Mouse (Mus musculus): ENCODE measurements around the gene Fn1.
A peak's percentile ranks its signal among the peaks of the same experiment; 100 is the strongest.

Fn1 gene

DNA sequence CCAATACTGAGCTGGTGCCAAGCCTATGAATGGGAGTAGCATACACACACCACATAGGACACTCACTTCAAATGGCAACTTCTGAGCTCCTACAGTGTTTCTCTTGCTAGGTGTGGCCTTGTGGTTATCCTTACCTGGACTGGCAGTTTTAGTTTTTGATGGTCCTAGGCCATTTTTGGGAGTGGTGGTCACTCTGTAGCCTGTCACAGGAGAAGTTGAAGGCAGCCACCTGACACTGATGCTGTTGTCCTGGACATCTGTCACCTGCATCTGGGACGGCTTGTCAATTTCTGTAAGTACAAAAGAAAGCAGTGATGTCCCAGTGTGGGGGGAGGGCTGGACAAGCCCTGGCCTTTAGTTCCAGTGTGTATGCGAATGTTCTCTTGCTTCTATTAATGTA lies 47.2 kb downstream of the Fn1 start:
- DNase-seq (ENCODE audit: low read depth, low spot score) = no peak

DNA sequence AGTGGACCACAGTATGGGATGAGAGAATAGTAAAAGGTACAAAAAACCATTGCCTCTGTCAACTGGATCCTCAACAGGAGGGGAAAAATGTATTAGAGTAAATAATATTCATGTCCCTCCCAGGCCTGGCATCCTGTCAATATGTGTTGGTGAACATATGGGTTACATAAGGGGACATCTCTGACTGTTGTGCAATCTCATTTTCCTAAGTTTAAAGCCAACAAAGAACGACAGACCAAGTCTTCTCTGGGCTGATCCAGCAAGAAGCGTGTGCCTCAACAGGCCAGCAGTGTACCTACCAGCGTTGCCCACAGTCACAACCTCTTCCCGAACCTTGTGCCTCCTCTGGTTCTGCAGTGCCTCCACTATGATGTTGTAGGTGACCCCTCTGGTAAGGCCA lies 57.6 kb downstream of the Fn1 start:
- no peak for DNase-seq (ENCODE audit: low read depth, low spot score)

DNA sequence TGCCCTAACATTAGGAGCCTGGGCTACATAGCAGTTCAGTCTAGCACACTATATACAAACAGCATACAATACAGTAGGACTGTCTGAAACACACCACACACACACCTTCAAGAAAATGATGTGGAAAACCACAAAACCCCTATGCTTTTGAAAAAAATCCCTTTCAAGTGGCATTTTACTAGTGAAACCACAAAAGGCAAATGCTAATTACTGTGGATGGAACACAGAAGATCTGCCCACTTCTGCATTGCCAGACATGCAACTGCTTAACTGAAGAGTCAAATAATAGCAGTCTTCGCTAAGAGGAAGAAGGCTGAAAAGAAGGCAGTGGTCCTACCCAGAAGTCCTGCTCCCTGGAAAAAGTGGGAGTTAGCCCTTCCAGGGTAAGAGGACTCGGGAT lies 58.7 kb downstream of the Fn1 start:
- no peak for DNase-seq (ENCODE audit: low read depth, low spot score)

DNA sequence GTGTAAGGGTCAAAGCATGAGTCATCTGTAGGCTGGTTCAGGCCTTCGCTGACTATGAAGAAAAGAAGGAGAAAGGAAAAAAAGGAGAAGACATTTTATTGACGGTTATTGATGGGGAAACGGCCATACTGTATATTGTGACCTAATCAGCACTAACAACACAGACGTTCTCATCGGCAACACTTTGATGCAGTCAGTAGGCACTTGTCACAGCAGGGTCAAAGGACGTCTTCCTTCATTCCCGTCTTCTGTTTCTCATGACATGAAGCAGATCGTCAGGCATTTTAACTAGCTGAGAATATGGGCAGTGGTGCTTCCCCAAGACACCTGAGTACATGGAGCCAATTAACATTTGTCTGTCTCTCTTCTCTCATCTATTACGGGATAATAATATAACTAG lies 59.8 kb downstream of the Fn1 start:
- no peak for DNase-seq (ENCODE audit: low read depth, low spot score)

DNA sequence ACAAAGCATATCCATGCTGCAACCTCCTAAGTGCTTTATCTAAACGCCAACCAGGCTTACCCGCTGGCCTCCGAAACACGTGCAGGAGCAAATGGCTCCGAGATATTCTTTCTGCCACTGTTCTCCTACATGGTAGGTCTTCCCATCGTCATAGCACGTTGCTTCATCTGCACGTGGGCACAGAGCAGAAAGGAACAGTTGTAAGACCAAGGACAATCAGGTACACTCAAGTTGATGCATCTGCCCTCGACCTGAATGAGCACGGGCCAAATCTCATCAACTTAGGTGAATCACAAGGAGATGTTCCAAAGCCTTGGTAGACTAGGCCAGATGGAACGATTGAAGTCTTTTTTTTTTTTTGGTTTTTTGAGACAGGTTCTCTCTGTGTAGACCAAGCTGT lies 63.0 kb downstream of the Fn1 start:
- no peak for DNase-seq (ENCODE audit: low read depth, low spot score)

DNA sequence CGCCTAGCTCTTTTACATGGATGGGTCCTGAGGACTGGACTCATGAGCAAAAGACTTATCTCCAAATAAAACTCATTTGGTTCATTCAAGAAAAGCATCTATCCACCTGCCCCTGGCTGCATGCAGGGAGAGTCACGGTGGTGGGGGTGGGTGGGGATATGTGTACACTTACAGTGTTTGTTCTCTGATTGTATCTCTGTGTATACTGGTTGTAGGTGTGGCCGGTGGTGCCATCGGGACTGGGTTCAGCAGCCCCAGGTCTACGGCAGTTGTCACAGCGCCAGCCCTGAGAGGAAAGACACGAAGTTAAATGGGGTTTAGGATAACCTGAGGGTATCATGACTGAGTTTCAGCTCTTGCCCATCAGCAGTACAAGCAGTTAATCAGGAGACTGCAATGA lies 66.3 kb downstream of the Fn1 start:
- DNase-seq (ENCODE audit: low read depth, low spot score) = no peak

DNA sequence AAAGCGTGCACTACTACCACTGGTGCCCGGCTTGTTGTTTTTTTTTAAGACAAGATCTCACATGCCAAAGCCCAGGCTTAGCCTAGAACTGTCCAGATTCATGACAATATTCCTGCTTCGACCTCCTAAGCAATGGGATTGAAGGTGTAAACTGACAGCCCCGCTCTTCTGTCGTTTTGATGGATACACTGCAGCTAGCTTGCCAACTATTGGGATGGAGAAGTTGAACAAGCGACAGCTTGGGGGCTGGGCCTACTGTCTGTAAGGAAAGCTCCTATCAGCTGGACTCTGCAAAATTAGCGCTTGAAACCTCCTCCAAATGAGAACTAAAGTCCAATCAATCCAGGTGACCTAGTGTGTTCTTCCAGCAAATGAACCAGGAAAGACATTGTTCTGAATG lies 69.1 kb downstream of the Fn1 start:
- no peak for DNase-seq (ENCODE audit: low read depth, low spot score)

DNA sequence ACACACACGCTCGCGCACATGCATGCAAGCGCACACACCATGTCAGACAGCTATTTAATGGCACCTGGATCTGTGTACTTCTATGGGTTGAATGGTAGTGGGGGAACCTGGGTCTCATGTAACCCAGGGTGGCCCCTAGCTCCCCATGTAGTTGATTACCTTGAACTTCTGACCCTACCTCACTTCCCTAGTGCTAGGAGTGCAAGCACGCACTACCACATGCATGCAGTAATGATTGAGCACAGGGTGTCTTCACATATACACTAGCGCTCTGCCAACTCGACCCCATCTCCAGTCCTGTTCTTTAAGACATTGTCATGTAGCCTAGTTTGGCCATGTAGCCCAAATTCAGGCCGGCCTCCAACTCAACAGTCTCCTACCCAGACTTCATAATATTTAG lies 69.7 kb downstream of the Fn1 start:
- DNase-seq (ENCODE audit: low read depth, low spot score) = no peak

DNA sequence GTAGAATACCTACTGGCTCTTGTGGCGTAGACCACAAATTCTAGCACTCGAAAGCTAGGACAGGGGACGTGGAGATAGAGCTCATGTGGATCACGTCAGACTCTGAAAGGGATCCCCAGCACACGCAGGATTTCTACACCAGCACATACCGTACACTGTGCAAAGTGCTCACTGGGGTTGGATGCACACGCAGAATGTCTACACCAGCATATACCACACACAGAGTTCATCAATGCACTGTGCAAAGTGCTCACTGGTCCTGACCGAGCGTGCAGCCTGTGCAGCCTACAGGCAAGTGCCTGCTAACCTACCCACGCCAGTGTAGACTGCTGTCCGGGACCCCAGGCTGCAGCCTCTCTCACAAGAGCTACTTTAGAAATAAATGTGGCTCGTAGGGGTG lies 72.6 kb downstream of the Fn1 start:
- DNase-seq (ENCODE audit: low read depth, low spot score) = no peak

DNA sequence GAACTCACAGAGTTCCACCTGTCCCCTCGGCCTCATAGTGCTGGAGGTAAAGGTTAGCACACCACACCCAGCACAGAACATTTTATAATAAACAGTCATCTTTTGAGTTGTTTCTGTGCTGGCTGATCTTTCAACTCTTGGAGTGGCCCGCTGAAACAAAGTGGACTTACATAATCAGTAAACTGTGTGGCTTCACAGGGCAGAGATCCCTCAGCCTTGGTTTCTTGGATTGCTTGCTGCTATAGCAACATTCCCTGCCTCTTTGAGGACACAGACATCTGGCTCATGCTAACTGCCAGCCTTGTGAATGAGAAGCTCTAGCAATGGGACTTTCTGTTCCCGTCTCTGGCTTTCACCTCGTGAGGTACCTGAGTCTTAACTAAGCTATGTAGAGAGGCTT lies 73.5 kb downstream of the Fn1 start:
- no peak for DNase-seq (ENCODE audit: low read depth, low spot score)

DNA sequence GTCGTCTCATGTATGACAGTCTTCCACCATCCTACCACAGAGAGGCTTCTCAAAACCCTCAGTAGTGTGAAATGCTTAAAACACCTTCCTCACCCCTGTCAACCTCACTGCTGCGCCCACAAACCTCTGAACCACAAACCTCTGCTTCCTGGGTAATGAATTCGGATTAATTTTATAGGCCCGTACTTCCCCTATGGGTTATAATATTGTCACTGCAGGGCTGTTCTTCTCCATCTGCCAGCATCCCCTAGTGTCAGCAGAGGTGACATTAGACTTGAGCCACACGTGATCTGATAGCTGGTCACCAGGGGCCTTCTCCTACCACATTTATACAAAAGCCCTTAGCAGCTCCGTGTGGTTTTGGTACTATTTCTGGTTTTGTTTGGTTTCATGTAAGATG lies 76.2 kb downstream of the Fn1 start:
- no peak for DNase-seq (ENCODE audit: low read depth, low spot score)

DNA sequence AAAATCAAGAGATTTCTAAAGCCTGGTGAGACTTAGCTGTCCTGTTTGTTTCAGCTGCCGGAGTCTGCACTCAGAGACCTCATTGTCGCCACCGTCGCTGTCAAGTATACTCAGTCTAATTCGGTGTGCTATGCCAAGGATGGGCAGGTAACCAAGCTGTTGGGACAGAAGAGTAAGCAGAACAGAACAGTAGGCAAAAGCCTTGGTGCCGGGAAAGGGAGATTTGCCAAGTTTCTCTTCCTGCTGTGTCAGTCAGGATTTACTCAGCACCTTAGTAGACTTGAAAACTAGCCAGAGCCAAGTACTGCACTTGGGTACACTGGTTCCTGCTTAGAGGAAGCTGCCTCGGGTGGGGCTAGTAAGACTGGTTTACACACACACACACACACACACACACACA lies 77.0 kb downstream of the Fn1 start:
- DNase-seq (ENCODE audit: low read depth, low spot score) = no peak

DNA sequence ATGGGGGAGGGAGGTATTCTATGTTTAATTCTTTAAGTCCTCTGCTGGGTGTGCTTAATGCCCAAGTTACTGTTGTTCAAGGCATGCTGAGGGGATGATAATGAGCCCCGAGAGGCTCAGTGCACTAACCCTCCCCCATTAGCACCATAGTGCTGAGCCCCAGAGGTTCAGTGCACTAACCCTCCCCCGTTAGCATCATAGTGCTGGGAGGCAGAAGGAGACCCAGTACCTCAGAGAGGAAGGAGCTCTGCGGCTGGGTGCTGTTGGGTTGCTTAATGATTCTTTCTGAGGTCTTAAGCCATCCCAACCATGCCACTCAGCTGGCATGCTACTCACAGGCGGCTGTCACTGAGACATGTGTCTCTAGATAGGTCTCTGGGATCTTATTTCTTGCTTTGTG lies 82.9 kb downstream of the Fn1 start:
- DNase-seq (ENCODE audit: low read depth, low spot score) = no peak

DNA sequence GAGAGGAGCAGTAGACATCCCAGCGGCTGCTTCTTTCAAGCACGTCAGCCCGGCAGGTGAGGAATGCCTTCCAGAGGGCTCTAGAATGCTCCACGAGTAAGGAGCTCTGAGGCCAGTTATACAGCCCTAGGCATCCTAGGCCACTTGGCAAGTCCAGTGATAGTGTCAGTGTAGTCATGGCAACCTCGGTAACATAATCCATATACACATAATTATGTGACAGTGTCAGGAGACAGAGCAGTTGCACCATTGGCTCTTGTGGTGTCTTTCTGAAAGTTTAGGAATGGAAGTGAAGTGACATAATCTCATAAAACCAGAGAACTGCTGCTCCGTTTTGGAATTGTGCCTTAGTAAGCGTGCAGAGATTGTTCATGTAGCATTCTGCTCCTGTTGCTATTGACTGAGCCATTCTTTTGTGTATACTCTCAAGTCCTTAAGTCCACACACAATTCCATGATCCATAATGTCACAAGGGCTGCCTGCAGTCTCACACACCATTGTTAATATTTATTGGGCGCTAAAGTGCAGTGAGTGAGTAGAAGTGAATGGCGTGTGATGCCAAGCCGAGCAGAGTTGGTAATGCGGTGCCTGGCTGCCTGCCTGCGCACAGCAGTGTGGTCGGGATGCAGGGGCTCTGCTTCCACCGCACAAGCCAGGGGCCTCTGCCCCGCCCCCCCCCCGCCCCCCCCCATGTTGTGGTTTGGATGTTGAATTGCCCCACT lies 85.0 kb downstream of the Fn1 start:
- DNase-seq (ENCODE audit: low read depth, low spot score) = no peak

DNA sequence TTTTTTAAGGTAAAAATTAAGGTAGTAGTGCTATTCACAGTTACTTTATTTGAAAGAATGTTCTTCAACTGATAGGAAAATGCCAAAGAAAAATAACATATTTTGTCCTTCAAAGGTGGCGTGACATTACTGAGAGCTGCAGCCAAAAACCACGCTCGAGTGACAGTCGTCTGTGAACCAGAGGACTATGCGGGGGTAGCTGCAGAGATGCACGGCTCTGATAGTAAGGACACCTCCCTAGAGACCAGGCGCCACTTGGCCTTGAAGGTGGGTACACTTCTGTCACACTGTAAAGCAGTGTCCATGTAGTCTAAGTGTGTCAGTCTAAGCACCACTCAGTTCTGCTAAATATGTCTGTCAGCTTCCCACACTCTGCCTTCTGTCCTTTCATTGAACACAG lies 88.7 kb downstream of the Fn1 start:
- DNase-seq (ENCODE audit: low read depth, low spot score) = no peak

DNA sequence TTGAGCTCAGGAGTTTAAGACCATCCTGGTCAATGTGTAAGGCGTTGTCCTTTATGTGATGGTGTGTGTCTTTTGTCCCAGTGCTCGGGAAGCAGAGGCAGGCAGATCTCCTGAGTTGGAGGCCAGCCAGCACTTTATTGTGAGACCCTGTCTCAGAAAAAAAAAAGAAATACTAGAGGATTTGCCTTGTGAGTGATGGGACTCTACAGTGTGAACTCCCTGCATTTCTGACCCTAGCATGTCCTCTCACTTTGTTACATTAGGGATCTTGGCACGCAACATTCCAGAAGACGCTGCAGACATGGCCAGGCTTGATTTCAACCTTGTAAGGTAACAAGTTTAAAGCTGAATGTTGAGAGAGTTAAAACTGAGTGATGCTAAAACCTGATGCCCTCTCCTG lies 92.4 kb downstream of the Fn1 start:
- DNase-seq (ENCODE audit: low read depth, low spot score) = no peak

DNA sequence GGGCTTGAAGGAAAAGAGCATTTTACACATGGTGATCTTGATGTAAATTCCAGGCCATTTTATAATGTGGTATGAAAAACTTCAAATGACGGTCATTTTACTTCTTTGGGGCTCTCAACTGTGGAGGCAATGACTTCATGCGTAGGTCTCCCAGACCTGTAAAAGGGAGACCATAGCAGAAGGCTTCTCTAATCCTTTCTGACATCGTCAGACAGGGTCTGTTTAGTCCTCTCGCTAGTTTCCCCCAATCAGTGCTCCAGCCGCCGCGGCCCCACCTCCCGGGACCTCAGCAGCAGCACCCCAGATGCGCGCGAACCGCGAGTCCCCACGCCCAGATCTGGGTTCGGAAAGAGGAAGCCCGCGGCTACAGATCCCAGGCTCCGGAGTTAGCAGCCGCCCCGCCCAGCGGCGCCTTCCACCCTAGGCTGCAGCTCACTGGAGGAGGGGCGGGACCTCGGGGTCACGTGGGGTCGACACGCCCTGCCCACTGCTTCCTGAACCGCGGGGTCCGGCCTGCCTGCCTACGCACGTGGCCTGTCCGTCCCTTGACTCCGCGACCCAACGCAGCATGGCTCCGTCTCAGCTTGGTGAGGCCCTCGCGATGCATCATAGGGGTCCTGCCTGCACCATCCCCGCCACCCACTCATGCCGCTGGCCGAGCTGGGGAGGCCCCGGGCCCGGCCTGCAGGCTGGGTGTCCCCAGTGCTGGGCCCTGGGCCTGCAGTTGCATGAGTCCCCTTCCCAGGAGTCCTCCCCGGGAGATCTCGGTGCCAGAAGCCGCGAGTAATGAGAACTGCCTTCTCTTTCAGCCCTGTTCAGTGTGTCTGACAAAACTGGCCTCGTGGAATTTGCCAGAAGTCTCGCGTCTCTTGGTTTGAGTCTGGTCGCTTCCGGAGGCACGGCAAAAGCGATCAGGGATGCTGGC lies 96.0 kb downstream of the Fn1 start, which contains the start of gene Atic:
TSS of gene Atic (plus strand) at position 463 of the 925 bp plus-strand sequence.
- peak; percentile 72 for DNase-seq (ENCODE audit: low read depth, low spot score)

DNA sequence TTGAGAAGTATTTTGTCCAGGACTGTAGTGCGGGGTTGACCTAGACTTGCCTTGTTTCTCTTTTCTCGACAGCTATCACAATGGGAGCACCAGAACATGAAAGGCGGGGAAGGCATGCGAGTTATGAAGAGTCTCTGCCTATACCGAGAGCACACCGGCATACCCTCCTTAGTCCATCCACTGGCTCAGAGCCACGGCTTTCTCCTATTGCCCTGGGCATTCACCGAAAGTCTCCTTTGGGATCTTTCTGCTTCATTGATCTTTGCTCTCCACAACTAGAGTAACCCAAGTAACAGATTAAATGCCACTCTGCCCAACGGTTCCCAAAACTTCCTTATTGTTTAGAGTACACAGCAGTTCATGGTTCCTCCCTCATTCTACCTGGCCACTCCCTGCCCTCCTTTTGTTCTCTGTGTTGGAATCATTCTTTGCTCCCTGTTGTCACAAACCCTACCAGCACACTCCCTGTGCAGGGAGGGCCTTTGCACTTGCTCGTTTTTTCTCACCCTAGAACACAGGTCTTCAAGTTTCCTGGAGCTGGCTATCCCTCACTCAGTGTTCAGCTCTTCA lies 102.3 kb downstream of the Fn1 start:
- no peak for DNase-seq (ENCODE audit: low read depth, low spot score)

DNA sequence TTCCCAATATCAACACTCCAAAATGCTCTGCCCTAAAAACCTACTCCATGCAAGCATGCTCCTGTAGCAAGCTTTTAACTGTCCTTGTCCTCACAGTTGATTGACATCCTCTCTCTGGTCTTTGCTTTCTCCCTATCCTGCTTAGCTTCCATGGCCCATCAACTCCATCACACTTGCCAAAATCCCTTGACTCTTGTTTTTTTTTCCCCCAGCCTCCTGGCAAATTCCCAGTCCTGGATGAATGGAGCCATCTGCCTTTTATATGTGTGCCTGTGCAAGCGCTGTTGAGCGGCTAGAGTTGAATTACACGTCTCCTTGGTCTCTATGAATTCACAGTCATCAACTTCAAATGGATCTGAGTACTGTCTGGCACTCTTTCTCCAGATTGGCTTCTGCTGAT lies 112.6 kb downstream of the Fn1 start:
- no peak for DNase-seq (ENCODE audit: low read depth, low spot score)

DNA sequence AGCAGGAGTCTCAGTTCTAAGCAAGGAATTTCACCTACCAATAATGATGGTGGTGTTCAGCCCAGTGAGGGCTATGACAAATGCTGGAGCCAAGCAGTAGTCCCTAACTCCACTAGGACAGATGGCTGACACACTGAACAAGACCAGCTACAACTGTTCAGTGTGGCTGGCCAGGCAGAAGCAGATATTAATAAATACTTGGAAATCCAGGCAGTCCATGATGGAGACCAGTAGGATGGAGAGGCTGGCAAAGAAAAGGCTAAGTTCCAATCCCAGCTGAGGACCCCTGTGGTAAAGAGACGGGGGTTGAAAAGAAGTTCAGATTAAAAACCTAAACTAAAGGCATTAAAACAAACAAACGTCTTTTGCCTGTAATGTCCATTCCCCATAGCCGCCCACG lies 113.4 kb downstream of the Fn1 start:
- DNase-seq (ENCODE audit: low read depth, low spot score) = no peak

Measured in telencephalon, adult 2 months (tissue).